Mouse (Mus musculus) monocyte, adult 2 months (primary cell): ENCODE data around the gene Spag9.
A peak's percentile ranks its signal among the peaks of the same experiment; 100 is the strongest.

Experiments used
- DNase-seq, 2 experiments: peaks; one replicate each; pipeline ENCODE4 v3.0.0; 2022; ENCODE audit warnings: low spot score in 2 of 2, low read depth in 1 of 2

Spag9 gene

GRCm38 (mm10) chr11:94130118-94131095 lies 134.5 kb downstream of the Spag9 start:
- DNase-seq = no peak

GRCm38 (mm10) chr11:94133344-94133955 lies 137.6 kb downstream of the Spag9 start:
- peak; percentile 64 to 74 for DNase-seq

GRCm38 (mm10) chr11:94134076-94134838 lies 138.4 kb downstream of the Spag9 start:
- DNase-seq = no peak

- no peak for DNase-seq
These were observed 139.7 kb downstream of the Spag9 start for GRCm38 (mm10) chr11:94135581-94136001.

GRCm38 (mm10) chr11:94136656-94137055 lies 140.8 kb downstream of the Spag9 start:
- no peak for DNase-seq

GRCm38 (mm10) chr11:94137326-94138061 lies 141.6 kb downstream of the Spag9 start:
- no peak for DNase-seq

GRCm38 (mm10) chr11:94138411-94139231 lies 142.7 kb downstream of the Spag9 start:
- DNase-seq = no peak

GRCm38 (mm10) chr11:94139232-94139620 lies 143.3 kb downstream of the Spag9 start:
- no peak for DNase-seq

- no peak for DNase-seq
These were observed 144.6 kb downstream of the Spag9 start for GRCm38 (mm10) chr11:94140540-94140939.

GRCm38 (mm10) chr11:94141564-94141963 lies 145.7 kb downstream of the Spag9 start:
- no peak for DNase-seq

- DNase-seq = no peak
These were observed 147.4 kb downstream of the Spag9 start for GRCm38 (mm10) chr11:94143336-94143735.

- peak in 1 of 2 experiments; percentile 32 for DNase-seq
These were observed 149.1 kb downstream of the Spag9 start for GRCm38 (mm10) chr11:94144771-94145539.

- no peak for DNase-seq
These were observed 150.2 kb downstream of the Spag9 start for GRCm38 (mm10) chr11:94146049-94146605.

- no peak for DNase-seq
These were observed 151.0 kb downstream of the Spag9 start for GRCm38 (mm10) chr11:94146733-94147485.

GRCm38 (mm10) chr11:94148105-94148696 lies 152.3 kb downstream of the Spag9 start:
- no peak for DNase-seq

- DNase-seq = no peak
These were observed 153.1 kb downstream of the Spag9 start for GRCm38 (mm10) chr11:94148931-94149491.

GRCm38 (mm10) chr11:94149509-94150259 lies 153.8 kb downstream of the Spag9 start:
- DNase-seq = no peak
